Mouse (Mus musculus) heart, adult 8-10 months (tissue): ENCODE results near the gene Ovch2. TPM values are rescaled to one million over a fixed set of nuclear protein-coding genes. Genes with fewer than 3 reads are reported as not detected.
"Not testable (repeated sequence)": the region's sequence is repeated elsewhere in the genome, so short reads cannot be mapped to it uniquely, and the experiment has no call there.

Experiments used
- DNase-seq: peaks from one replicate; pipeline ENCODE4 v3.0.0; 2022; ENCODE audit warnings: low spot score
- total RNA-seq, 4 experiments: library from RNA; stranded (reverse); gene quantifications; 2 replicates each; pipeline ENCODE4 v1.2.4; 2022

Gene Ovch2
- total RNA-seq, result not detected

DNA sequence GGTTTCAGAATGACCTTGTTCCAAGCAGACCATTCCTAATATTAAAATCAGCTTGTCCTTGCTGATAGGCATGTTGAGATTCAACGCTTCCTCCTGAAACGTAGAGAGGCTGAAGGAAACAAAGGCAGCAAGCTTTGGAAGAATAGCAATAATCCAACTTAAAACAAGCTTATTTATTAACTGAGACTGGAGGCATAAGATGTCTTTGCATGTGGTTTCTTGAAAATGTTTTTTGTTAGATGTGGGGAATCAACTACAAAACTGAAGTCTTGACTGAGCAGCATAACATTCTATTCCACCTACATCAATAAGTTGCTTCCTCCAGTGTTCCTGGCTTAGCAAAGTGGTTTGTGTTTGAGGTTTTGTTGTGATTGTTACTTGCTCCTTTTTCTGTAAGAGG, at the start of gene Ovch2:
TSS of gene Ovch2 (minus strand) at position 101 of the 400 bp plus-strand sequence.
- DNase-seq, result no peak

DNA sequence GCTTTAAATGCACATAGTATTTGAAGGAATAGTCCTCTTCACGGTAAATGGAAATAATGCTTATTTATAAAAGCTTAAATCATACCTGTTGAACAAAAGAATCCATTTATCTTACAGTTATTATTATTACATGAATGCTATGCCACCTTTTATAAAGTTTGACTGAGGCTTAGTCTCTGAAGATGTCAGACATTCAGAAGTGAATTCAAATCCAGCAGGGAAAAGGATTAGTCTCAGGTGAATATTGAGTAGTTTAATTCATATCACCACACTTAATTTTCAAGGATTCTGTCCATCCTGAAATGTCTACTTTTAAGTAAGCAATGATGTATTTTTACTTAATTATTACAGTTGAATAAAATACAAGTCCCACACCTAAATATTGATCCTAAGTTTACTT, 46.4 kb upstream of the Ovch2 start, which contains the start of gene Olfr470:
TSS of gene Olfr470 (minus strand) at position 101 of the 400 bp plus-strand sequence.
- DNase-seq, result not testable (repeated sequence)

DNA sequence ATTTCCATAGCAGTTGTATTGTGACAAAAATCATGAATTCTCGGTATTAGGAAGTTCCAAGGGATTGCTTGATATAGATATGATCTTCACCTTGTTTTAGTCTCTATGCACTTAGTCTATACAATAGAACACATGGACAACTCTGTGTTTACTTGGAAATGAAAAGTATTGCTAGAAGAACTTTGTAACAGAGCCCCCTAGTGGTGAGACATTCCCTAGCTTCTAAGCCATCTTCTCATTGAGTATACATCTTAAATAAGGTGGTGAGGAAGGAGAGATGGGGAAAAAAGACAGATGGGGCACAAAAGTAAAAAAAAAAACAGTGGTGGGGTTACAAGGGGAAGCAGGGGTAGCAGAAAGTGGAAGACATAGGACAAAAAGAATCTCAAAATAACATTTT, 40.7 kb upstream of the Ovch2 start:
- no peak for DNase-seq

DNA sequence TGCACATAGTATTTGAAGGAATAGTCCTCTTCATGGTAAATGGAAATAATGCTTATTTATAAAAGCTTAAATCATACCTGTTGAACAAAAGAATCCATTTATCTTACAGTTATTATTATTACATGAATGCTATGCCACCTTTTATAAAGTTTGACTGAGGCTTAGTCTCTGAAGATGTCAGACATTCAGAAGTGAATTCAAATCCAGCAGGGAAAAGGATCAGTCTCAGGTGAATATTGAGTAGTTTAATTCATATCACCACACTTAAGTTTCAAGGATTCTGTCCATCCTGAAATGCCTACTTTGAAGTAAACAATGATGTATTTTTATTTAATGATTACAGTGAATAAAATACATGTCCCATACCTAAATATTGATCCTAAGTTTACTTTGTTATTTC, 24.4 kb upstream of the Ovch2 start, which contains the start of gene Olfr469:
TSS of gene Olfr469 (minus strand) at position 101 of the 400 bp plus-strand sequence.
- DNase-seq, result not testable (repeated sequence)

DNA sequence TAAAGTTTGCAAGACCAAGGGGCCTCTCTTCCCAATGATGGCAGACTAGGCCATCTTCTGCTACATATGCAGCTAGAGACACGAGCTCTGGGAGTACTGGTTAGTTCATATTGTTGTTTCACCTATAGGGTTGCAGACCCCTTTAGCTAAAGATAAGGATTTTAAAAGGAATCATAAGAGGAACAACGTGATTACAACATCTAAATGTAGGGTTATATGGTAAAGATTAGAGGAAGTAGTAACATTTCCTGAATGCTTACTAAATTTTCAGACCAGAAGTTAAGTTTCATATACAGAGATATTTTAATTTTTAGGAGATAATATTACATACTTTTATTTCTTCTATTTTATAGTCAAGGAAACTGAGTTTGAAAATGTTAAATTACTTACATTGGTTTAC, 22.9 kb upstream of the Ovch2 start:
- not testable (repeated sequence) for DNase-seq

DNA sequence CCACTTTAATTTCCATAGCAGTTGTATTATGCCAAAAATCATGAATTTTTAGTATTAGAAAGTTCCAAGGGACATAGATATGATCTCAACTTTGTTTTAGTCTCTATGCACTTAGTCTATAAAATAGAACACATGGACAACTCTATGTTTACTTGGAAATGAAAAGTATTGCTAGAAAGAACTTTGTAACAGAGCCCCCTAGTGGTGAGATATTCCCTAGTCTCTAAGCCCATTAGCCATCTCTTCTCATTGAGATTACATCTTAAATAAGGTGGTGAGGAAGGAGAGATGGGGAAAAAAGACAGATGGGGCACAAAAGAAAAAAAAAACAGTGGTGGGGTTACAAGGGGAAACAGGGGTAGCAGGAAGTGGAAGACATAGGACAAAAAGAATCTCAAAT, 18.4 kb upstream of the Ovch2 start:
- DNase-seq, result peak; percentile 2

DNA sequence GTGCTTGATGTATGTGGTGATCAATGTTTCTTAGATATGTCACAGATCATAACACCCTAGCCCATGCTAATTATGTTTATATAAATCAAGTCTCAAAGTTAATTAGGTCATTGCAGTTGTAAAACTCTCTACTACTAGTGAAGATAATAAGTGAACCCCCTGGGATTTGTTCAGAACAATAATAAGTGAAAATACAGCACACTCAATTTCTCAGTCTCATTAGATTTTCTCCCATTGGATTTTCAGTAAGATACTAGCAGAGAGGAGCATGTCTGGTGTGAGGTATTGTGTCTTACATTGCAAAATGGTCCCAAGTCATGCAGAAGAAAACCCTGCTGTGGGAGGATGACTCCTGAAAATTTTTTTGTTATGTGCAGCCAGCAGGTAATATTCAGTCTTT, 11.0 kb upstream of the Ovch2 start, which contains the start of gene Olfr467:
TSS of gene Olfr467 (plus strand) at position 301 of the 400 bp plus-strand sequence.
- no peak for DNase-seq

DNA sequence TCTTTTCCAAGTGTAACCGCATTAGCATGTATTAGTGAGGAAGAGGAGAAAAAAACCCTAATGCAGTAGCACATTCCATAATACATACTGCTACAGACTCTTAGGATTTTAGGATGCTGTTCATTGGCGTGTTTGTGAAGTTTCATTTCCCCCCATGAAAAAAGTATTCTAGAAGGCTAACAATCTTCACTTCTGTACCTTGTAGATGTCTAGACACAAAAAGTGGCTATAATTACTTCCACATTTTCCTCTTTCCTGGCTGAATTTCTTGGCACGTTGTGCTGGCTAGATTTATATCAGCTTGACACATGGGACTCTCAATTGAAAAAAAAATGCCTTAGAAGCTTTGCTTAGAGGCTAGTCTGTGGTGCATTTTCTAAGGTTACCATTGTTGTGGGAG, 1.1 kb upstream of the Ovch2 start:
- DNase-seq, result no peak

DNA sequence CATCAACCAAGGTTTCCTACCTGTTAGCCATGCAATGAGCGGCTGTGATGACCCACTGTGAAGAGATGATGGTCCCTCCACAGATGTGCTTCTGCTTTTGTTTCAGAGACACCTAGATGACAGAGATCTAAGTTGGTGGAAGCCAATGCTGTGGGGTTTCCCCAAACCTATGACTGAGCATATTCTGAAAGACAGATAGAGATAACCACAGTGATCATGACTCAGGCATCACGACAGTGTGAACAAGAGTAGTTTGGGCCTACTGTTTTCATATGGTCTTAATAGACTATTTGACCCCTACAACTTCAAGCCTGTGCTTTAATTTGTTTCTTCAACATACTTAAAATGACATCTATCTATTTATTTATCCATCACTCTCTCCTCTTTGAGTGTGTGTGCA, 4.5 kb downstream of the Ovch2 start:
- DNase-seq, result no peak

DNA sequence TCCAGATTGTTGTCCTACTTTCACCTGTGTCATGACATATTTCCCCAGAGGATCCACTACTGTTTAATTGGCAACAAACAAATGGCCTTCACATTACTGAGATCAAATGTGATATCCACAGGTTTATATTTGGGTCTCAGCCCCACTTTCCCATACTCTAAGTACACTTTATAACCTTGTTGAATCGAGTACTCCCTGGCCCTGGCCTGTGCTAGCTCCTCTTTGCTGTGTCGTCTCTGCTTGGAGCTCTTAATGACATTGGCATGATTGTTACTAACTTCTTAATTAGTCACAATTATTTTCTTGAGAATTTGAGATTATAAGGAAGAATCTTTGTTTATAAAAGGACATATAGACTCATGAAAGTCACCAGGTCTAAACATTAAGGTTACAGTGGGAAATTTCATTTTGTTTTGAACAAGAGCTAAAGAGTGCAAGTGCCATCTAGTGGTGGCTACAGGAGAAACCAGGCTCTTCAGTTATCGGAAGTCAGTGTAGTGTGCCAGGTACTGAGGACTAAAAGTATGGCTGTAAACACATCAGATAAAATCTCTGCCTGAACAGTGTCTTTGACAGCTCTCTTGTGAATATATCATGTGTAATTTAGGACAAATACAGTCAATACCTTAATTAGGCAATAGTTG, 12.9 kb downstream of the Ovch2 start:
- no peak for DNase-seq

DNA sequence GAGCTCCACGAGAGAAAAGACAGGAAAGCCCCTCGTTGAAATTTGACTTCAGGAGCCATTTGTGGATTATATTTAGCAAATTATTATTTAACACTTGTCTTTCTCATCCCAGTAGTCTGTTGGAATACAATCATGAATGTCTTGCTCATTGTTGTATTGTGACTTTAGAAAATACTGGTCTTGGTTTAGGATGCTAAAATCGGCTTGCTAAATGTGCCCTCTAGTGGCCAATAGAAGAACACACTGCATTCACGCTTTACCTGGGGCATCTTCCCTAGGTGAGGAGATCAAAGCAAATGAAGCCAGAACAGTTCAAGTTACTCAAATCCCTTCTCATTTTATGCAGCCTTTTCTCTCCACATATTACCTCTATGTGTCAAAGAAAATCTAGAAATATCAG, 21.4 kb downstream of the Ovch2 start:
- DNase-seq, result peak; percentile 10

DNA sequence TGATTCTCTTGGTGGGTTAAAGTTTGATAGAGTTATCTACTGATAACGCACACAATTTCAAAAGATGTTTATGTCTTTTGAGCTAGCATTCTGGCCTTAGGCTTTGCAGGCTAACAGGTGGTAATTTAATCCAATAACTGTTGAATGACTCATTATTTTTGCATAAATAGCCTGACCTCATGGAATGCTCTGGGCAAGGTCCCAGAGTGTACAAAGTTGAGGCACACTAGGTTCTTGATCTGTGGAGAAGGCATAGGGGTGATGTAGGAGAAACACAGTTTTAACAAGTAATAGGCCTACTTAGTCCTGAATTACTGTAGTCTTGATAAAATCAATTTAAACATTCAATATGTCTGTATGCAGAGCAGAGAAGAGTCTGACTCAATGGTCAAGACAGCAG, 22.8 kb downstream of the Ovch2 start:
- no peak for DNase-seq

DNA sequence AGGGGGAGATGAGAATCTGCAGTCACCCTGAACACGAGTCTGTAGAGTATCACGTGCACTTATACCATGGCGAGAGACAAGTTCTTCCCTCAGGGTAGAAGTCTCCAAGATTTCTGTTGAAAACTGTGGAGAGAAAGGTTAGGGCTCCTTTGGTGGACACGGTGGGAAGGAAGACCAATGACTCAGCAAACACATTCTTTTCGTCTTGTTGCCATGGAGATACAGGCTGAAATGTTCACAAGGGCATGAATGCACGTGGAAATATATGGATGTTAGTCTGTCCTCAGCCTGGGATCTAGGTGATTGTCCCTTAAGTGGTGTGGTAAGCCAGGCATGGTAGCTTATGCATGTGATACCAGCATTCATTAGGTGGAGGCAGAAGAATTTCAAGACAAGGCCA, 30.2 kb downstream of the Ovch2 start:
- no peak for DNase-seq

DNA sequence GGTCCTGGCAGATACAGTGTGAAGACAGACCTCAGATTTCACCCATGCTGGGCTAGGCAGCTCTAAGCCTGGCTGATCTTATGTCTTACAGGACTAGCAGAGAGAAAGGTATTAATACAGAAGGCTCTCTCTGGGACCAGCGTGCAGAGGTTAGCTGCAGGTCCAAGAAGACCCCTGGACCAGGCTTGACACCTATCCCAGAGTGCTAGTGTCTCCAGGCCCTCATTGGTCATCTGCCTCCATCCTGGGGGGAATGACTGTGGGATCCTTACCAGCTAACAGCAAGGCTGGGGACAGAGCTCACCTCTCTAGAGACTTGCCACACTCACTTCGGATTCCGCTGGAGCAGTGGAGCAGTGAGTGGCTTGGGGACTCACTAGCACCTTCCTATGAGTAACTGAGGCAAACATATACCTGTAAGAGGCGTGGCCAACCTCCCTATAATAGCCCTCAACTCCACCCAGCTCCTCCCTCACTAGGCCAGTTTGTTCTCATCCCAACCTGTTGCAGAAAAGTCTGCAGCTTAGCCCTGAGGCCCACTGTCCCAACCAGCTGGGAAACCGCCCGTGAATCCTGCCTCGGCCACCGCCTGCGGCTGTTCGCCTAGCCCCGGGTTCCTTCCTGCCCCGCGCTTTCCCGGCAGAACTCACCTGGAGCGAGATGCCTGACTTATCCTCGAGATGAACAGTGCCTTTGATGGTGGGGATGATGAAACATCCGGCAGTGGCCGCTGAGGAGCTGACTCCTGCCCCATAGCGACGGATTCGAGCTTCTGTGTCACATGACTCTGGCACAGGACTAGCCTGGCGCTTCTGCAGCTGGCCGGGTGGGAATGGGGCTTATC, 43.5 kb downstream of the Ovch2 start, which contains the start of gene Cyb5r2:
TSS of gene Cyb5r2 (minus strand) at position 725 of the 844 bp plus-strand sequence.
- DNase-seq, result peak; percentile 22

DNA sequence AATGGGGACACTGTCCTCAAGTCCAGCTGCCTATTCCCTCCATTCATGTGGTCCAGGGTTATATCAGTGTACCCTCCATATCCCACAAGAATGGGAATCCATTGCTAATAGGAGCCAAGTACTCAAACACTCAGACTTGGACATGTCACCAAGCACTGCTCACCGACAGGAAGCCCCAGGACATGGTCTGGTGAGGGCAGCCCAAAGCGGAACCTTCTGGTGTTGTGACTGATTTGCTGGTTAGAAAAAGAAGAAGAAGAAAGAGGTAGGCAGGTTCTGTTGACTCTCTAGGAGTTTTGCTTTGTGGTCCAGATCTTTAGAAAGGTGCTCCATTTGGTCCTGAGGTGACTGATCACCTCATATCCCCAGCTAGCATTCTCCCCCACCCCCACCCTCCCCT, 44.3 kb downstream of the Ovch2 start:
- no peak for DNase-seq

DNA sequence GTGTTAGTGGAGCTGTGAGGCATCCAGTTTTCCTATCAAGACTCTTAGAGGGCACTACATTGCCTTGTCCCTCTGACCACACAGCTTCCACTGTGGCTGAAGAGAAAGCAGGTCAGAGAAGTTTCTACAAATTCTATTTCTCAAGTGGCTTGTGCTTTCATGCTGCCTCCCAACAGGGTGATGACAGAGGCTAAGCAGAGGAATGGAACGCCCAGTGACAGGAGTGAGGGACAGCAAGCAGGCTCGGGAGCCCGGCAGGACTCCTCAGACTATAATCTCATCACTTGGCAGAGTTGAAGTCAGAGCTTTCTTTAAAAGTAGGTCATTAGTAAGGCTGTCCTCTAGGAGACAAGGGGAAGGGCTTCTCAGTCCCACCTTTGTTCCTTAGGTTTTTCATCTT, 45.1 kb downstream of the Ovch2 start:
- no peak for DNase-seq

DNA sequence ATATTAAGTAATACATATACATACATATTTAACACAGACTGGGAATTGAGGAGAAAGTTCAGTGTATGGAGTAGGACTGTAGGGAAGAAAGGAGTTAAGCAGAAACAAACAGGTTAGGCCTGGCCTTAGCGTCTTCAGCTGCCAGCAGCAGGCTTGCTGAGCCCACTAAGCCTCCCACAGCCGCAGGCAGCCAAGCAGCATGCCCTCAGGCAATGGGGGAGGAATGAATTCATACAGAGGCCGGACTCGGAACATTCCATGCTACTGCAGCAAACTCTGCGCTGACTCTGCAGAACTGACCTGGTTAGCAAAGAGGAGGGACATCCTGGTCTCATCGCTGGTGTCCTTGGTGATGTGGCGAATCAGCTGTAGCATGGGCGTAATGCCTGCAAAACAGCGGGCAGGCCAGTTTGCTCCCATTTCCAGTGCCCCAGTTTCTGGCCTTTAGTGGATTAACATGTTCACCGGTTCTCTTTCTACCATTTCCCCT, 48.9 kb downstream of the Ovch2 start:
- DNase-seq, result no peak

DNA sequence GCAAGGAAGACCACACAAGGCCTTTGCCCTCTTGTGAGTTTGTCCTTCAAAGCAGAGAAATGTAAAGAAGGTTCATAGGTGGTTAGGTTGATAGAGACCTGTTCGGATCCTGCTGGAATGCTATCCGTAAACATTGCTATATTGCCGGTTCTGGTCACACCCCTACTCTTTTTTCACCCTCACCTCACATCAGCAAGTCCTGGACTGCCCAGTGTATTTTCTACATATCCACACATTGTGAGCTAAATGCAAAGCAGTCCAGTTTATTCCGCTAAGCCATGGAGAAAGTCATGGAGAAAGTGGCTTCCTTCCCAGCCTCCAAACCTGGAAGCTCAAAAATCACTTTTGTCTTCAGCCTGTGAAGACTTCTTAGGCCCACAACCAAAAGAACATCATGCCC, 51.3 kb downstream of the Ovch2 start:
- DNase-seq, result no peak

DNA sequence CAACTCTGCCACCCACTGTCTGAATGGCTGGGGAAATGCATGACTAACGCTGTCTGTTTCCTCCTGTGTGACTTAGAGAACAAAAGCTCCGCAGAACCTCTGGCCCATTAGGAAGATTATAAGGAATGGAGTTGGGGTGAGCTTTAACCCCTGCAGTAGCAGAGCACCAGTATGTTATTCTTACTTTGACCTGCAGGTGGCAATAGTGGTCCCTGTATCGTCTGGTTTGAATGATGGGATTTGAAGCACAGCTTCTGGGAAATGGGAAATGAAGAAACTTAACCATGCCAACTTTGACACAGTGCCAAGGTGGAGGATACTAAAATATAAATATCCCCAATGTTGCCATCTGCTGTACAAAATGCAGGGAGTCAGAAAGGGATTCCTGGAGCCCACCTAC, 51.7 kb downstream of the Ovch2 start:
- peak; percentile 14 for DNase-seq

DNA sequence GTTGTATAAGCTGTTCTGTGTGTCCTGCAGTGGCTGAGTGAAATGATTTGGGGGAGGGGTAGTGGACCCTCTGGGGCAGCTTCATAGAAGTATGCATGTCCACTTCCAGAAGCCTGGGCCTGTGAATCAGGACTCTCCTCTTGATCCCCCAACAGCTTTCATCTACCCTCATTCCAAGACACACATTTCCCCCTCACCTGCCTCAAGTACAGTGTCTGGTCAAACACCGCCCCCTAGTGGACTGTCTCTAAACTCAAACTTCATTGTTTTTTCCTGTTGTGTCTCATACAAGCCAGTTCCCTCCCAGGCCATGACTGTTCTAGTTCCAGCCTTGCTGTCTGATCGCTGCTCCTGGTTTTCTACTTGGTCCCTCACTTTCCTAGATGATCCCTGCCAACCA, 53.1 kb downstream of the Ovch2 start:
- DNase-seq, result peak; percentile 38

DNA sequence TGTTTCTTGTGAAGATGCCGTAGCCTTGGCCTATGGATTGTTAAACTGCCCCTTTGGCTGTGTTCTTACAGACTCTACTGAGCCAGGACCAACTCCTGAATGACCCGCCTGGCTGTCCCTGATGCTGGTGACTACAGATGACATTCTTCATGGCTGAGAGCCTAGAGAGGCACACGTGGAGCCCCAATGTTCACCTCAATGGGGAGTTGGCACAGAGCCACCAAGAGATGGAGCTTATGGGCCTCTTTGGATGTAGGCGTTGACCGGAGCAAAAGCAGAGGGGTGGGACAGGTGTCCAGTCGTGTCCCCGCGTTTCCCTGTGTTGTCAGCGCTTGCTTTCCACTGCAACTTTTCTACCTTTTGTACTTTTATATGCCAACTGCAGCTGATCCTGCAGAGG, 53.5 kb downstream of the Ovch2 start:
- no peak for DNase-seq

DNA sequence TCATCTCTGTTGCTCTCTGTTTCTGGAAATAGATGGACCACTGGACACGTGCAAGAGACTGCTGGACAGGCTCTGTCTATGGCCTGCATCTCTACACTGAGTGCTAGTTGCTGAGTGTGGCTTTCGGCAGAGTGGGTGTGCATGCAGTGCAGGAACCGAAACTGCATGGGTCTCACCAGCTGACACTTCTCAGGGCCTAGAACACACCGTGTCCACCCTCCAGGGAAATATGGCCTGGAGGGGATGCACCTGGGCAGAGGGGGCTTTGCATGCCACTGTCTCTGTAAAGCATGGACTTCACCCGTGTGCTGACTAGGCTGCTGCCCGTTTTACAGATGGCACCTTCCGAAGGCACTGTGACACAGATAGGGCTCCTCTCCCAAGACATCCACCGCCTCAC, 55.0 kb downstream of the Ovch2 start:
- no peak for DNase-seq

DNA sequence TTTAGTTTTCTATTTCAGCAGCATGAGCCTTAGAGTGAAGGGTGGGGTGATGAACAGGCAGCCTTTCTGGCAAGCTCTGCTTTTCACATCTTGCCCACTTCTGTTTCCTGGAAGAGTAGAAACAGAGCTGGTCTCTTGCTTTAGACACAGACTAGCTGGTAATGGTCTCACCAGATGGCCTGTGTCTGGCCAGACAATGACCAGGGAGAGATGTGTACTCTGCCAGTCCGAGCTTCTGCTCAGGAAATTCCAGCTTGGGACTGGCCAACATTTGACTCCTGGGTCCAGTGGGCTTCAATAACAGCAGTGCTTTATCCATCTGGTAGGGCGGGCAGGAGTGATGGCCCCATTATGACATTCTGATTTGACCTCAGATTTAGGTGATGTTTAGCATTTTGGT, 55.9 kb downstream of the Ovch2 start:
- no peak for DNase-seq
